Mouse (Mus musculus): ENCODE data around the gene Nostrin.

- no peak for TF ChIP-seq CTCF (IDR thresholded peaks at IDR 0.05; ENCODE audit: low read depth)
- no peak for TF ChIP-seq EP300 (IDR thresholded peaks at IDR 0.05; ENCODE audit: low read depth)
Observed at GRCm38 (mm10) chr2:69148691-69149090, 13.1 kb downstream of the Nostrin start.

All from heart, postnatal 0 days (tissue).